Mouse (Mus musculus) gastrocnemius, adult 18-20 months (tissue): ENCODE data around the gene Pop5. TPM values are rescaled to one million over a fixed set of nuclear protein-coding genes. Genes with fewer than 3 reads are reported as not detected.

Experiments
- DNase-seq: peaks from one replicate; pipeline ENCODE4 v3.0.0; 2021; ENCODE audit warnings: low spot score
- total RNA-seq, 2 experiments: library from RNA; stranded (reverse); gene quantifications; 2 replicates each; pipeline ENCODE4 v1.2.3; 2021

The Pop5 gene
- total RNA-seq, 2 experiments from 2014 or later: 34.9 to 39.3 TPM

- DNase-seq: no peak
Observed at GRCm38 (mm10) chr5:115214864-115215263, 20.8 kb upstream of the Pop5 start.

- no peak for DNase-seq
Observed at GRCm38 (mm10) chr5:115215273-115216185, 20.1 kb upstream of the Pop5 start.

- DNase-seq: no peak
Observed at GRCm38 (mm10) chr5:115217998-115218397, 17.6 kb upstream of the Pop5 start.

- no peak for DNase-seq
Observed at GRCm38 (mm10) chr5:115220931-115221640, 14.6 kb upstream of the Pop5 start.

DNA sequence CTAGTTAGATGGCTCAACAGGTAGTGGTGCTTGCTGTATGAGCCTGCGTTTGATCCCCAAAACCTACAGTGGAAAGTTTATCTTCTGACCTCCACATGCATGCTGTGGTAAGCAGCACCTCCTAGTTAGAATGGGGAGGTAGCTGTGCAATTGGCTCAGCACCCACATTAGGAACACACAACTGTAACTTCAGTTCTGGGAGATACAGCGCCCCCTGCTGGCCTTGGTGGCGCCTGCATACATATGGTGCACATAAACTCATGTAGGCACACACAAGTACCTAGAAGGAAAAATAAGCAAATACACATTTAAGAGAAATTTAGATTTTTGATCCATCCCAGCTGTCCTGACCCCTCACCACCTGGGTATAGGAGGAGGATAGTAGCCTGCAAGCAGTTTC is 13.2 kb upstream of the Pop5 start:
- no peak for DNase-seq

- peak; percentile 12 for DNase-seq
Observed at GRCm38 (mm10) chr5:115230830-115231551, 4.6 kb upstream of the Pop5 start.

GRCm38 (mm10) chr5:115231552-115232120 is 4.0 kb upstream of the Pop5 start:
- DNase-seq: no peak

GRCm38 (mm10) chr5:115232516-115232915 is 3.1 kb upstream of the Pop5 start:
- no peak for DNase-seq

- no peak for DNase-seq
Observed at GRCm38 (mm10) chr5:115233031-115233780, 2.4 kb upstream of the Pop5 start.

DNA sequence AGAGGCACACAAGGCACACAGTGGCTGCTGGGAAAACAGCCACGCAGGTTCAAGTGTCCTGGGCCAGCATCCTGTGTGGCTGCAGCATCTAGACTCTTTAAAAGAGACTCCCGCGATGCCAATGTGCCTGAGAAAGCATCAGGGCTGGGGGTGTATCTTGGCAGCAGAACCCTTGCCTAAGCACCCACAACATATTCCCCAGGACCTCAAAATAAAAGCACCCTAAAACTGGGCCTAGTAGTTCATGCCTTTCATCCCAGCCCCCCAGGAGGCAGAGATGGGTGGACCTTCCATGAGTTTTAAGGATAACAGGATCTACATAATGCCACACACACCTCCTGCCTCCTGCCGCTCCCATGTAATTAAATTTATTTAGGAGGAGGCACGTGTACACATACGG is 1.1 kb upstream of the Pop5 start:
- no peak for DNase-seq

- DNase-seq: peak; percentile 58
Observed at GRCm38 (mm10) chr5:115235323-115235771, 289 bp upstream of the Pop5 start.

DNA sequence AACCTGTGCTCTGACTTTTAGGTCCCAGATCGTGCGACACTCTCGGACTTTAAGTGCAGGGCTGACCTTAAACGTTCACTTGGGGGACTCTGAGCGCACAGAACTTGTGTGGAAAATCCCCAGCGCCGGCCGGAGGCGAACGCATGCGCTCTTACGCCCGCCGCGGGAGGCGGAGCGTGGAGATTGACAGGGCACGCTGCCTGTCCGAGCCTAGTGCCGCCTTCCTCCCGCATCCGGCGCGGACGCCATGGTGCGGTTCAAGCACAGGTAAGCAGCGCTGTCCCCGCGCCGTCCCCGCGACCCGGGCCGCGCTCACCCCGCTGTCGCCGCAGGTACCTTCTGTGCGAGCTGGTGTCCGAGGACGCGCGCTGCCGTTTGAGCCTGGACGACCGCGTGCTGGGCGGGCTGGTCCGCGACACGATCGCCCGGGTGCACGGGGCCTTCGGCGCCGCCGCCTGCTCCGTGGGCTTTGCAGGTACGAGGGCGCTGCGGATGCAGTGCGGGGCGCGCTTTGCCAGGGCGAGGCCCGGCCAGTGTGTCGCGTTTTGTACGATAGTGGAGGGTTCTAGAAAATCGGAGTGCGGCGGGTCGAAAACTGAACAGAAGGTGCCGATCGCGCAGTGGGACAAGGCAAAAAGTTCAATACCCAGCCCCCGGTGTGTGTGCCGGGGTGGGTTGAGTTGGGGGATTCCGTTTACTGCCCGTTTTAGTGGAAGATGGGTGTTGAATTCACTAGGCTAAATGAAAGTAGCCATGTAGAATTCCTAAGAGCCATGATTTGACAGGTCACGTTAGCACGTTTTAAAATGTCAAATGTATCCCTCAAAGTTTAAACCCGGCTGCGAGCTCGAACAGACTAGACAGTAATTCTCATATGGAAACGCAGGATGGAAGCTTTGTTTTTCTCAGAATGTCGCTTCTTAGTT is 2.4 kb downstream of the Pop5 start:
- peak; percentile 92 for DNase-seq

DNA sequence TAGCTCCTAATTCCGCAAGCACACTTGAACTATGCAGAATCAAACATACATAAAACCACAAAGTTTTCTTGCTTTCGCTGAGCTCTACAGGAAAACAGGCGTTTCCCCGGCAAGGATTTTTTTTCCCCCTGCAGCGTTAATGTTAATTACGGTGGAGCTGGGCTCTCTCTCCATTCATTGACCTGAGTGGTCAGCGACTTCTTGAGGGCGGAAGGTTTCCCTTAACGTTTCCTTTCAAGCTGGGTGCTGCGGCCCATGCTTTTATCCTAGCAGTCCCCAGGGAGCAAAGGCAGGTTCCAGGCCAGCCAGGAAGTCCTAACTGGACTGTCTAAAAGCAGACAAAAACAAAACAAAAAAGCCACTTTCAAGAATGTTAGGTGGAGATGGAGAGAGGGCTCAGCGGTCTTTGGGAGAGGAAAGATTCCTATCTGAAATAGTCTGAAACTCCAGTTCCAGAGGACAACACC is 3.1 kb downstream of the Pop5 start:
- DNase-seq: no peak

DNA sequence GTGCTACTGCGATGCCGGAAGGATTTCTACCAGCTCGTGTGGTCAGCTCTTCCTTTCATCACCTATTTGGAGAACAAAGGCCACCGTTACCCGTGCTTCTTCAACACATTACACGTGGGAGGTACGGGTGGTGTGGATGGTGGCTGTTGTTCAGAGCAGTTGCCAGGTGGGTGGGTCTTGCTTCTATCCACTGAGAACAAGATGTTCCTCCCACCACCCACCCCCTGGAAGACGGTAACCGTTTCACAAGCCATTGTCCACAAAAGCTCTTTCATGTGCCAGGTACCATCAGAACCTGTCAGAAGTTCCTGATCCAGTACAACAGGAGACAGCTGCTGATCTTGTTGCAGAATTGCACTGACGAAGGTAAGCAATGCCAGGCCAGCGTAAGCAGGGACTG is 4.6 kb downstream of the Pop5 start:
- no peak for DNase-seq

DNA sequence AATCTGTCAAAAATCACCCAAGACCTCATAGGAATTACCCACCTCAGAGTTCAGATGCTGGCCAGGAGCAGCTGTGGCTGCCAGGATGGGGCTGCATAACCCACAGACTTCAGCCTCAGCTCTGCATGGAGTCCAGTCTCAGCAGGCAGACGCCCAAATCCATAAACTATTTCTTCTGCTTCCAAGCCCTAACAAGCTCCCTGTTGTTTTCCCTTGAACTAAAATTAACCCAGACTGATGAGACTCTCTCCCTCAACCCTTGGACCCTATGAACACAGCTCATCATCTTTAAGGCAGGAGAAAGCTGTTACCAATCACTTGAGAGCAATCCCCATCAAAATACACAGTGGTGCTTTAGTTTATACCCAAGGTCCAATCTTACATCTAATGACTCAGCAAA is 19.8 kb downstream of the Pop5 start:
- DNase-seq: no peak

GRCm38 (mm10) chr5:115256909-115257546 is 21.4 kb downstream of the Pop5 start:
- no peak for DNase-seq

DNA sequence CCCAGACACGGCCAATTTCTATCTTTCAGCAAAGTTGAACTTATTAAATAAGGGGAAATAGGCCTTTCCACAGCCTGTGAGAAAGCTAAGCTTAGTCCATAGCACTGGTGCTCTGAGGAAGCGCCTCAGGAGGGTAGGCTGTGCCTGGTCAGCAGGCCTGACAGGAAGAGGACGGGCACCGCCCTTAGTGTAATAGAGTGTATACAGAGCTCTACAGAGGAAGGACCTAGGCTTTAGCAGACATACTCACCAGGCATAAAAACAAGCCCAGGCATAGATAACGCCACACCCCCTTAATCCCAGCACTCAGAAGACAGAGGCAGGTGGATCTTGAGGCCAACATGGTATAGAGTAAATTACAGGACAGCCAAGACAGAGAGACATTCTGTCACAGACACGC is 24.7 kb downstream of the Pop5 start:
- DNase-seq: no peak

DNA sequence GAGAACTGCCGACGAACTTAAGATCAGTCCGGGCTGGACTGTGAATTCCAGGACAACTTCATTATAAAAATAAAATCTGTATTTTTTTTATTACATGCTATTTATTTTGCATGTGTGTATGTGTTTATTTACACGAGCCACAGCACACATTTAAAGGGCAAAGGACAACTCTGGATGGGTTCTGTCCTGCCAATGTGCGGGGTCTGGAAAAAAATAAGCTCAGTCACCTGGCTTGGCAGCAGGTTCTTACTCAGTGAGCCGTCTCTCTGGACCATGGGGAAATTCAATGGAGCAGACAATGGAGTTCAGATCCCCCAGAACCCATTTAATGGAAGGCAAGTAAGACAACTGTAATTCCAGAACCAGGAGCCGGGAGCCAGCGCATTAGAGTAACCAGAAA is 25.5 kb downstream of the Pop5 start:
- DNase-seq: no peak

- no peak for DNase-seq
Observed at GRCm38 (mm10) chr5:115261880-115262279, 26.2 kb downstream of the Pop5 start.
